Mouse (Mus musculus) CH12.LX (cell line): ENCODE results near the gene Smo.

Experiments used
- CTCF ChIP-seq, 2 experiments: IDR thresholded peaks in 1 of 2; conservative IDR thresholded peaks in 1 of 2; 2 replicates each; pipeline ENCODE4 v1.5.1; 2011 to 2012; ENCODE audit warnings: low read depth in 2 of 2, low read length in 2 of 2, improper control_type of control experiment in 1 of 2, inconsistent platforms in 1 of 2, mild to moderate bottlenecking in 1 of 2, moderate library complexity in 1 of 2
- ELF1 ChIP-seq: IDR thresholded peaks from 2 replicates; pipeline ENCODE4 v1.6.1; 2014; ENCODE audit warnings: low read depth, mild to moderate bottlenecking, inconsistent platforms, low read length, improper control_type of control experiment
- MAX ChIP-seq: IDR thresholded peaks from 2 replicates; pipeline ENCODE4 v1.6.1; 2011; ENCODE audit warnings: low read length, improper control_type of control experiment
- MEF2A ChIP-seq: IDR thresholded peaks from 2 replicates; pipeline ENCODE4 v1.6.1; 2014; ENCODE audit warnings: low read depth, mild to moderate bottlenecking, inconsistent platforms, low read length, improper control_type of control experiment, borderline replicate concordance
- SMC3 ChIP-seq: IDR thresholded peaks from 2 replicates; pipeline ENCODE4 v1.6.1; 2011; ENCODE audit warnings: low read depth, low read length, improper control_type of control experiment

DNA sequence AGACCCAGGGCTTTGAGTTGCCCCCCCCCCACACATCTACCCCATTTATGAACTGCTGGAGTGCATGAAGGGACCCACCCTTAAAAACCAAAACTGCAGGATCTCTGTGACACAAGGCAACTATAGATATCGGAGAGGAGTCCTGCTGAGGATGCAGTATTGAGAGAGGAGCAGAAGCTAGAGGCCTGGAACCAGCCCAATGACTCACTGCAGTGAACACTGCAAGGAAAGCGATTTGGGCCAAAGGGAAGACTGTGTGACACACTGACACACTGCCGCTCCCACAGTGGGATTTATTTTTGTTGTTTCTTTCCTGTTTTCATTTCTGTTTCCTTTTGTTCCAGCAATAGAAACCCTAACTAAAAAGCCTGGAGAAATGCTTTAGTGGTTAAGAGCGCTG is 49.4 kb upstream of the Smo start:
- no peak for TF ChIP-seq MAX
- TF ChIP-seq MEF2A: no peak
- no peak for TF ChIP-seq CTCF (conservative IDR thresholded peaks at IDR 0.05 in 1 of 2, IDR thresholded peaks at IDR 0.05 in 1 of 2; ENCODE audit: low read depth in 2 of 2, low read length in 2 of 2)
- TF ChIP-seq SMC3: no peak
- no peak for TF ChIP-seq ELF1
